Mouse (Mus musculus): ENCODE data around the gene Acap2.

Gene Acap2

DNA sequence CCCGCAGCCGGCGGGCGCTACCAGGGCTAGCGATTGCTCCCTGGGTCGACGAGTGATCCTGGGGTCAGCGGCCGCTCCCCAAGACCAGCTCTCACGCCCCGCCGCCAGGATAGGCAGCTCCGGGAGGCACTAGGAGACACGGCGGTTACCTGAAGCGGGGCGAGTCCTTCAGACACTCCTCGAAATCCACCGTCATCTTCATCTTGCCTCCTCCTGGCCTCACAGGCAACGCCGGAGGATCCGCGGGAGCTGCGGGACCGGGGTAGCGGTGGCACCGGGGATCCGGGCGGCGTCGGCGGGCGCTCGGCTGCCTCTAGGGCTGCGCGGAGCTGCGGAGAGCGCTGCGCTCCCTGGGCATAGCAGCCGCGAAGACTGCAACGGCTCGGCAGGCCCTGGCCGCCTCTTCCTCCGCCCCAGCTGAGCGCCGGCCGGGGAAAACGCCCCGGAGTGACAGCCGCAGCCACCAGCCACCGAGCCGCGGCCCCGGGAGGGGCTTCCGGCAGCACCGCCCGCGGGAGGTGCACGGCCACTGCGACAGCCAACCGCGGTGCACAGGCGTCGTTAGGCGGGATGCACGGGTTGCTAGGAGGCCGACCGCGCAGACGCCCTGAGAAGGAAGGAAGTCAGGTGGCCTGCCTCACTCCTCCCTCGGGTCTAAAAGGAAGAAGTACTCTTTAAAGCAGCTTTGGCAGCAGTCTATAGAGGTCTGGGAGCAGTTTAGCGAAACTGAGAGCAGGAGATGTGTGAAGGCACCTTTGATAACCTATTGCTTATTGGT lies at the start of gene Acap2:
TSS of gene Acap2 (minus strand) at position 456 of the 778 bp plus-strand sequence.
- peak; percentile 96 for DNase-seq (ENCODE audit: extremely low spot score, low spot score)

DNA sequence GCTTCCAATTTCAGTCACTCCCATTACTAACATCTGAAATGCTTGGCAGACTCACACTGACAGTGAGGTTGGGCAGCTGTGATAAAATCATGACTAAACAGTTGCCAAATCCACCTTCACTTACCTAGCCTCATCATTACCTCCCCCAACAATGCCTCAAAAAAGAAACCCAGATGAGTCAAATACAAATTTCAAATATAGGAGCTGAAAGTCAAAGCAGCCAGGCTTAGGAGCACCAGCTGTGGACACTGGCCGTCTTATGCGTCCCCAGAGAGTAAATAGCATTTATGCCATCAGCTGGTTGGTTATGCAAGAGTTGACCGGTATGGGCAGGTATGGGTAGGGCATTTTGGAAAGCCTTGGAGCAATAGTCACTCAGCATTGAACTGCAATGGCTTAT lies 48.4 kb upstream of the Acap2 start:
- DNase-seq (ENCODE audit: extremely low spot score, low spot score): no peak

DNA sequence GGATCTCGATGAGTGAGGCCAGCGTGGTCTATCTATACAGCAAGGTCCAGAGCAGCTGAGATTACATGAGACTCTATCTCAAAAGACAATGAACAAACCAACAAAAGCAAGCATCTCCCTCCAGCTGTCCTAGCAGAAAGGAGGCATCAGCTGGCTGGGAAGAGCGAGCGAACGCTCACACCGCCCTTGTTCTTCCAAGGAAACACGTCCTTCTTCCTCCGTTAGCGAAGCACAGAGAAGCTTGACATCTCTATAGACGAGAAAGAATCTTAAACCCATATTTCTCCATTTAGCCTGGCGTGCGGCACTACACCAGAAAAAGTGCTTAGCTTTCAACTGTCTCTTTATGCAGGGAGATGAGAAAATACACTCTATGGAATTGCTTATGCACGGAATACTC lies 47.7 kb upstream of the Acap2 start:
- DNase-seq (ENCODE audit: extremely low spot score, low spot score): no peak

DNA sequence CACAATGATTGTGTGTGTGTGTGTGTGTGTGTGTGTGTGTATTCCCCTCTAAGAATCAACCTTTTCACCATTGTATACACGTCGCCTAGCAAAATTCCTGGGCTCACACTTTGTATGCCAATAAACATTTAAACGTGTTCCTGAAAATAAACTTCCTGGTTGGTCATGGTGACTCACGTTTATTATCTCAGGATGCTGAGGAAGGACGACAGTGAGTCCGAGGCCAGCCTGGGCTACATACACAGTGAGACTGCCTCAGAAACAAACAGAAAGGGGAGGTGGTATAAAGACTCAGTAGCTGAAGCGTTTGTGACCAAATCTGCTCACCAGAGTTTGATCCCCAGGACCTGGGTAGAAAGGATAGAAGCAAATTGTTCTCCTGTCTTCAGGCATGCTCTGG lies 46.4 kb upstream of the Acap2 start:
- DNase-seq (ENCODE audit: extremely low spot score, low spot score): no peak

DNA sequence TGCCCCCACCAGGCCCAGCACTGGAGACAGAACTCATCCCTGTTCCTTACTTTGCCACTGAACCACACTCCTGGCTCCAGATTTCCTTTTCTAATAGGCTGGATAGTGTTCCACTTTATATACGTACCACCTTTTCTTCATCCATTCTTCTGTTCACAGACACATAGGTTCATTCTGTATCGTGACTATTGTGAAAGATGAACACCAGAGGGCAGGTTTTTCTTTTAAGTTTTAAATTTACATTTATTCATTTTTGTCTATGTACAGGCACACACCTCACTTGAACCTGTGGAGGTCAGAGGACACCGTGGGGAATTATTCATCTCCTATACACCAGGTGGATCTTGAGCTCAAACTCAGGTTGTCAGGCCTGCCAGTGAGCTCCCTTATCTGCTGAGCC lies 43.0 kb upstream of the Acap2 start:
- DNase-seq (ENCODE audit: extremely low spot score, low spot score): no peak

DNA sequence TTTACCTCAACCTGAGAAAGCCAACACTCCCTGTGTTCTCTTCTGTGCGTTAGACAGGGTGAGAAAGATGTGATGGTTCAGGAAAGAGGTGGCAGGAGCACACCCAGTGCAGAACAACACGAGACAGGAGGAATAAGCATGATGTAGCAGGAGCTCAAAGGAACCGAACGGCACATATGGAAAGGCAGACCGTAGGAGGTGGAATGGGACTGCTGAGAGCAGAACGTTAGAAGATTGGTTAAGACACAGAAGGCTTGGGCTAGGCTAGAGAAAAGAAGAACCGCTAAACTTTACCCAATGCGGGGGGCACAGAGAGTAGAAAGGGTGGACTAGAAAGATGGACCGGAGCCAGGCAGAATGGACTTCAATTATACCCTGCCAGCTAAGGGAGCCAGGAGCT lies 40.4 kb upstream of the Acap2 start:
- DNase-seq (ENCODE audit: extremely low spot score, low spot score): no peak

DNA sequence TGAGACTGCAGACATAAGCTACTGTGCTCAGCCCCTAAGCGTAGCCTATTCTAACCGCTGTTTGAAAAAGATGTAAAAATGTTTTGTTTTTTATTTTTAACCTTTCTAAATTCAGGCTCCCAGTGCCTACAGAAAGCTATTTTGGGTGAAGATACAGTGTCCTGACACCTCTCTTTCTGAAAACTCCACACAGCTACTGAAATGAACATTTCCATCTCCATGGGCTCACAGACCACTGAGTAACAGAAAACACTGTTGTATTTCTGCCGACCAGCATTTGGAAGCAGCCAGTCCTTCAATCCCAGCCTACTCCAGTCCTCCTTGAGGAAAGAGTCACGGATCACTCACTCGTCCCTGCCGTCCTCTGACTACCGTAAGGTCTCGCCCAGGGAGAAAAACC lies 39.5 kb upstream of the Acap2 start:
- no peak for DNase-seq (ENCODE audit: extremely low spot score, low spot score)

DNA sequence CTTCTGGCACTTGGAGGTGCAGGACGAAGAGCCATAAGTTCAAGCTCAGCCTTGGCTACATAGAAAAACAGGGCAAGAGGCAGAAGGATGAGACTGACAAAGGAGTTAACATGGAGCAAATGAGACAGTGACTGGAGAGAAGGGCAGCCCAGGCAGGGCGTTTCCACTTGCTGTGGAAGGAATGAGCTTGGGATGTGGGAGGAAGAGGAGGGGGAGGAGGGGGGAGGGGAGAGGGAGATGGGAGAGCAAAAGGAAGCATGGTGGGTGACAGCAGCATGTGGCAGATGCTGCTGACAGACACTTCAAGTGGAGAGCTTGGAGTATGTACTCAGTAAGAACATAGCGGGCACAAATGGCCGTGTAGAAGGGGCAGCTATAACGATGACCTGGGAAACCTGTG lies 37.2 kb upstream of the Acap2 start:
- DNase-seq (ENCODE audit: extremely low spot score, low spot score): no peak

DNA sequence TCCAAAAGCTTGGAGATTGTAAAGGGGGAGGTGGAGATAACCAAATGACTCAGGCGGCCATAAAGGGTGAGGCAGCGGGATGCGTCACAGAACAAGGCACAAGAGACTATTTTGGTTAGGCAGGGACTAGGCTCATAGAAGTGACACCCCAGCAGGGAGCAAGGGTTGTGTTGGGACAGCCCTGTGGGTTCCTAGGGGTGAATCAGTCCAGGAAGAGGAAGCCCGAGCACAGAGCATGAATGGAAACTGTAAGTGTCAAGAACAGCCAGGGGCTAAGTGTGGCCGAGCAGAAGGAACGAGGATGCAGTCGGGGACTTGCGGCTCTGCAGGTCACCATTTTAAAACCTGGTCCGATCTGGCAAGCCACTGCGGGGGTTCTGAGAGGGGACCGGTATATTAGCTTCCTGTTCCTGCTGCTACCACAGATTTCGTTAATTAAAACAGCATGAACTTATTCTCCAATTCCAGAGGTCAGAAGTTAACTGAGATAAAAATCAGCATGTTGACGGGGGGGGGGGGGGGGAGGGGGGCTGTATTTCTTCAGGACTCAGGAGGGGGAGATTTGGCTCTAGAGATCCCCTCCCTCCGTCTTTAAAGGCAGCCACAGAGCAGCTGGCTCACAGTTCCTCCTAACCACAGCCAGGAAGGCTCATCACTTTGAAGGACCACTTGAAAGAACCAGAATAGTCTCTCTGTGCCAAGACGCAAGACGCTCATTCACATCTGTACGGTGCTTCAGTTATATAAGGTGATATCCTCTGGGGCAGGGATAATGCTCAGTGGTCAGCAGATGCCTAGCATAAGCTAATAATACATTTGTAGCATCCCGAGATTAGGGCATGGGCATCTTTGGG lies 34.6 kb upstream of the Acap2 start:
- peak; percentile 35 for DNase-seq (ENCODE audit: extremely low spot score, low spot score)

DNA sequence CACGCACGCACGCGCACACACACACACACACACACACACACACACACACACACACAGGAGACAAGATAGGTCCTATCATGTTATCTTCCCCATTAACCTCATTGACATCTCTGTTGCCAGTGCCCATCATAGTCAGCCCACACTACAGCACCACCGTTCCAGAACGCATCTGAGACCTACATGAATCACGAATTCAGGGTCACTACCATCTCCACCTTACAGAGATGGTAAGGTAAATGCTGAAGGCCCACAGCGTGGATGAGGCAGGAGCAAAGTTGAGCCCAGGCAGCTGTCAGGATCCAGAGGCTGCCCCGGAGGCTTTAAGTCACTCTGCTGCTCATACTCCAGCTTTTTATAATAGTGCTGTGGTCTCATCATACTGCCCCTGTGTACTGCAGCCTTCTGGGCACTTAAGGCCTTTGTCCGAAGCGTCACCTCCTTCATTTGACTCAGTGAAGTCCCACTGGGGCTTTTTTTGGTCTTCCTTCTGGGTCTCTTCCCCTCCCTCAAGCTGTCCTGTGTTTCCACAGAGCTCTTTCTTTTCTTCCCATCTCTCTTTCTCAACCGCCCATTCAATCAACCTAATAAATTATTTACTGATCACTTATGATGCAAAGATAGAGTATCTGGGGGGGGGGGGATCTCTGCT lies 33.9 kb upstream of the Acap2 start:
- no peak for DNase-seq (ENCODE audit: extremely low spot score, low spot score)

DNA sequence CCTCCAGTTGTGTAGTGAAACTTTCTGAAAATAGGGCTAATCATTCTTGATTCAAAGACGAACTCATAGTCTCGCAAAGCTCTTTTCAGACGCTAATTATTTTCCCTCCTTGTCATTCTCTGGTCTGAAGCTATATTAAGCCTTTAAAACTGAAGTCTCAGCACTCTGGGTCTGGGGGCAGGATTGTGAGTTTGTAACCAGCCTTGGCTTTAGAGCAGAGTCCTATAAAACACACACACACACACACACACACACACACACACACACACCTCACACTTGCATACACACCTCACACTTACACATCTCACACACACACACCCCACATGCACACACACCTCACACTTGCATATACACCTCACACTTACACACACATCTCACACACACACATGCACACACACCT lies 33.3 kb upstream of the Acap2 start:
- no peak for DNase-seq (ENCODE audit: extremely low spot score, low spot score)

DNA sequence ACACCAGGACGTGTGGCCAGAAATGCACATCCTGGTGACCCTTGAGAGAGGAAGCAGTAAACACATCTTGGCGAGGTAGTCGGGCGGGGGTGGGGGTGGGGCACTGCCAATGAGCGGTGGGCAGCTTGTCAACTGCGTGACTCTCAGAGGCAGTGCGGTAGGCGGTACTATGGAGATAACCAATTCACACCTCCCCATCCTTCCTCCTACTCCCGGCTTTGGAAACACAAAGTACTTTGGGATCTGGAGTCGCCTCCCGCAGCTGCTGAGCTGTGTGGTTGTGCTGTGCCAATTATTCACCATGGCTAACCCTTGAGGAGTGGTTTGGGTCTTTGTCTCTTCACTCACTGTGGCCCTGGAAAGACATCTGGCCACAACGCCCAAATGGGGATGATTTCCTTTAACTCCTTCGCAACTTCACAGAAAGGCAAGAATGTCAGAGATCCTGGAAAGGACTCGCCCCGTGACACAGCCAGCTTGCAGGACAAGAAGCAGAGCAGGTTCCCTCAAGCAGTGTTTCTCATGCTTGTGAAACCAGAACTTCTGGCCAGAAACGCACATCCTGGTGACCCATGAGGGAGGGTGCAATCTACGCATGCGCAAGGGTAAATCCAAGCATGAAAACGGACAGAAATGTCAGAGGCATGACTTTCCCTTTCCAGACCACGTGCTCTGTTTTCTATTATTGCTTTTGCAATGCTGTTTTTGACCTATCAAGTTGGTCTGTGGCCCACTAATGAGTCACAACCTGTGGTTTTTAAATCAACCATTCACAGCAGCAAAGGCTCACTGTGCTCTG lies 32.7 kb upstream of the Acap2 start:
- peak; percentile 26 for DNase-seq (ENCODE audit: extremely low spot score, low spot score)

DNA sequence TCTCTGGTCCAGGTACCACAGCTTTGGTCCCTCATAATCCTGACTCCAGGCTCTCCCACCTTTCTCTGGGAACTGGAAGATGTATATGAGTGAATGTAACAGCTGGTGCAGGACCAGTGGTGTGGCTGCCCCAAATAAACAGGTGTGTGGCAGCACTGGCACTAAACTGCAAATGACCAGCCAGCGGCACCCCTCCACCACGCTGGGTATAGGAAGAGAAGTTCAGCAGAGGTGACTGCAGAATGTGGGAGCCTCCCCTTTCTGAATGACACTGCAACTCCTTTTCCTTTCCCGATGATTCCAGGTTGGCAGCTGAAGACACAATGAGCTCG lies 32.1 kb upstream of the Acap2 start:
- DNase-seq (ENCODE audit: extremely low spot score, low spot score): no peak

DNA sequence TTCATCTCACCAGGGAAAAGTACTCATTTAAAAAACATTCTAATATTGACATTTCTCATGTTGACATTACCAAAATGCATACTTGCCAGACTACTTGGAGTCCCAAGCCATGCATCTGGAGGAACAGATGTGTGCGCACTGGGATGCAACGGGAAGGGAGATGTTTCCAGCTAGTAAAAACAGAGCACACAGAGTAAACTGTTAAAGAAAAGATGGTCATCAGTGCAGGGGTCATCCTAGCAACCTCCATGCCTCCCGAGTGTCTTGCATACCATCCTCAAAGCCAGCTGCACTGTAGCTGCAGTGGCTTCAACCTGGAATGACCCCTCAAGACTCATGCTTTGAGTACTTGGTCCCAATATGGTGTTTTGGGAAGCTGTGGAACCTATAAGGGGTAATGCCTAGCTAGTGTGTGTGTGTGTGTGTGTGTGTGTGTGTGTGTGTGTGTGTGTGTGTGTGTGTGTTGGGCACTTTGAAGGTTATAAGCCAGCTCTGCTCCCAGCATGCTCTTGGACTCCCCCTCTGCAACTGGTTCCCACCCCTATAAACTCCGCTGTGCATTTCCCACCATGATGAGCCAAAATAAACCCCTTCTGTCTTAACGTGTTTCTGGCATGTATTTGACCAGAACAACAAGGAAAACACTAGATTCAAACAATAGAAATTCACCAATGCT lies 31.6 kb upstream of the Acap2 start:
- no peak for DNase-seq (ENCODE audit: extremely low spot score, low spot score)

DNA sequence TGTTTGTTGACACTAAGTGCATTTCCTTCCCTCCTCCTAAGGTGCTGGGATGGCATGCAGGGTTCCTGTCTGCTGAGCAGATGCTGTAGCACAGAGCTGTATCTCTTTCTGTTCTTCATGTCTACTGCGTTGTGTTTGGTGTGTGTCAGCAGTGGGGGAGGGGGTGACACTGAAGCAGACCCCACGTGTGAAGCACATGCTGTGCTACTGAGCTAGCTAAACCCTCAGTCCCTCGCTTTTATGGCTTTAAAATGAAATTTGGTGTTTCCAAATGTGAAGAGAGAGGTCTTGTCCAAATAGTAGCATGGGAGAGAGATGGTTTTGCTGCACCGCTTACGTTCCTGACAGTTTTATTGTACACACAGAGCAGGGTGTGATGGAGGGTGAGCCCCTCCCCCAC lies 30.5 kb upstream of the Acap2 start:
- no peak for DNase-seq (ENCODE audit: extremely low spot score, low spot score)

DNA sequence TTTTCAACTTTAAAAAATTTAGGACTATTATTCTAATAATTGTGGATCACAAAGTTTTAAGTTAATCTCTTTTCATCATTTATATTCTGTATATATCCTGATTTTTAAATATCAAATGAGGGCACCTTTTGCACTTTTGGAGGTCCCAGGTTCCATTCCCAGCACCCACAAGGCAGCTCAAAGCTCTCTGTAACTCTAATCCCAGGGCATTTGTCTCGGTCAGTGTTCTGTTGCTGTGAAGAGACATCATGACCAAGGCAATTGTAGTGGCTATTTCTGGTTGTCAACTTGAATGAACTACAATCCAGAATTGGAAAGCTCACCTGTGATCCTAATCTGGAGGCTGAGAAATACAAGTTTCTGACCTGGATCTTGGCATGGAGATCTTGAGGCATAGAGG lies 26.7 kb upstream of the Acap2 start:
- DNase-seq (ENCODE audit: extremely low spot score, low spot score): no peak

DNA sequence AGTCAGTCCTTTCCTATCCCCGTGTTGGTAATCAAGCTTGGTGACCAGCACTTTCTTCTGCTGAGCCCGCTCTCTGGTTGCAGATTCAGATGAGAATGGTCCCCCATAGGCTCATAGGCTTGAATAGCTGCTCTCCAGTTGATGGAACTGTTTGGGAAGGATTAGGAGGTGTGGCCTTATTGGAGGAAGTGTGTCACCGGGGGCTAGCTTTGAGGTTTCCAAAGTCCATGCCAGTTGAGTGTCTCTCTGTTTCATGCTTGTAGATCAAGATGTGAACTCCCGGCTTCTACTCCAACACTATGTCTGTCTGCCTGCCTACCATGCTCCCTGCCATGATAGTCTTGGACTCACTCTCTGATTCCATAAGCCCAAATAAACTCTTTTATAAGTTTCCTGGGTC lies 14.2 kb upstream of the Acap2 start:
- no peak for DNase-seq (ENCODE audit: extremely low spot score, low spot score)

DNA sequence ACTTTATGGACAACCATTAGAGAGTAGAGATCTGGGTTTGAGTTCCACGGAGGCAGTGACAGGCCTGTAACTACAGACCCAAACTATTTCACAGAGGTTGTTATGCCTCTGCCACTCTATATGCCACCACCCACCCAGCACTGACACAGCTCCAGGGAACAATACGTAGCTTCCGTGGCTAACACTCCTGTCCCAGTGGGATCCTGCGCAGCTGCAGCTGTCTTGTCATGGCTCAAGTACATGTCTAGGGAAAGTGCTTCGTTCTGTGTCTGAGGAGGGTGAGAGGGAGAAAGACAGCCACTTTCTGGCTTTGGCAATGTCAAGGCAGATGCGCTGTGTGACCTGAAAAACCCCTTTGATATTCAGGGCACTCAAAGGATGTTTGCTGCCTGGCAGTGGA lies 12.4 kb upstream of the Acap2 start:
- no peak for DNase-seq (ENCODE audit: extremely low spot score, low spot score)

DNA sequence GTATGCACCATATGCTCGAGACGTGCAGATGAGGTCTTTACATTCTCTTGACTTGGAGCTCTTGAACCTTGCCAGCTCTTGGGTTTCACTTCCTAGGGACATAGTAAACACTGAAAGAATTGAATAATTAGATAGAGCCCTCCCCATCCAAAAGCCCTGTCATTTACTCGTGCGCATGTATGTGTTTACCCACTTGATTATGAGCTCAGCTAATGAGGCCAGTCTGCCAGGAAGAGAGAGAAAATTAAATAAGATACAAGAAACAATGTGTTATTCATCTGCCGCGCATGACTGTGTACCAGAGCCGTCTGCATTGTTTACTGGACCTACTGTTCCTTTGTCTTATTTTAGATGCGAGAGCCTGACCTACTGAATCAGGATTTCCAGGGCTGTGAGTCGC lies 10.5 kb upstream of the Acap2 start:
- no peak for DNase-seq (ENCODE audit: extremely low spot score, low spot score)

DNA sequence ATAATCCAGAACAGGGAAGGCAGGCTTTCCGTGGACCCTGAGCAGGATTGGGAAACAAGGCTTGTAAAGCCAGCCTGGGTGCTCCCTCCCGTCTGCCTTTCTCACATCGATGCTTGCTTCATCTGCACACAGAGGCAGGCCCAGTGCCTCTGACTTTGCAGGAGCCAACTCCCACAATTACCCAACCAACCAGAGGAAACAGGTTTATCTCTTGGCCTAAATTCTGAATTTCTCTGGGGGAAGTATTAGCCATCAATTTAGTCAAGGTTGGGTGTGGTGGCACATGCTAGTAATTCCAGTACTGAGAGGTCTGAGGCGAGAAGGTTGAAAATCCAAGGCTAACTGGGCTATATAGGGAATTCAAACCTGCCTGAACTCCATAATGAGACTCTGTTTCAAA lies 9.4 kb upstream of the Acap2 start:
- no peak for DNase-seq (ENCODE audit: extremely low spot score, low spot score)

DNA sequence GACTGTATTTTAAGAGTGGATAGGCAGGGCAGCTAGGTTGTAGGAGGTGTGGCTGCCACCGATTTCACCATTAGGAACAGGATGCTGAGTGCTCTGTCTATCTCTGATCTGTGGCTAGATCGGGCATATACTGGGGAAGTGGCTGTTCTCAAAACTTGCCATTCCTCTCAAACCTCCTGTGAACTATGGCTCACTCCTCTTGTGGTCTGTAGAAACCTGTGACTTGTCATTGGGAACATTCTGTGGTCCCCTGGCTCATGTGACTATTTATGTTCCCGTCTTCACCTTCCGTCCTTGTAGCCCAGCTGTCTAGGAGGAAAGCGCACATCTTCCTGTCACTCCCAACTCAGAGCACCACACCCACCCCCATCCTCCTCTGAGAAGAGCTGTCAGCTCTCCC lies 8.9 kb upstream of the Acap2 start:
- no peak for DNase-seq (ENCODE audit: extremely low spot score, low spot score)

Measured in neural tube, embryonic 10.5 days (tissue).